Mouse (Mus musculus) naive thymus-derived CD4-positive, alpha-beta T cell, adult 5 months (primary cell): ENCODE results near the gene Osbpl8. TPM values are rescaled to one million over a fixed set of nuclear protein-coding genes. Genes with fewer than 3 reads are reported as not detected.

ENCODE experiments used
- polyA plus RNA-seq: library from polyadenylated mRNA; unstranded; fragments of 100-300 nt; shearing (Covaris generic); gene quantifications from one replicate; pipeline ENCODE4 v1.2.1, GENCODE M21; 2017

Gene Osbpl8
- 70.3 TPM for polyA plus RNA-seq

DNA sequence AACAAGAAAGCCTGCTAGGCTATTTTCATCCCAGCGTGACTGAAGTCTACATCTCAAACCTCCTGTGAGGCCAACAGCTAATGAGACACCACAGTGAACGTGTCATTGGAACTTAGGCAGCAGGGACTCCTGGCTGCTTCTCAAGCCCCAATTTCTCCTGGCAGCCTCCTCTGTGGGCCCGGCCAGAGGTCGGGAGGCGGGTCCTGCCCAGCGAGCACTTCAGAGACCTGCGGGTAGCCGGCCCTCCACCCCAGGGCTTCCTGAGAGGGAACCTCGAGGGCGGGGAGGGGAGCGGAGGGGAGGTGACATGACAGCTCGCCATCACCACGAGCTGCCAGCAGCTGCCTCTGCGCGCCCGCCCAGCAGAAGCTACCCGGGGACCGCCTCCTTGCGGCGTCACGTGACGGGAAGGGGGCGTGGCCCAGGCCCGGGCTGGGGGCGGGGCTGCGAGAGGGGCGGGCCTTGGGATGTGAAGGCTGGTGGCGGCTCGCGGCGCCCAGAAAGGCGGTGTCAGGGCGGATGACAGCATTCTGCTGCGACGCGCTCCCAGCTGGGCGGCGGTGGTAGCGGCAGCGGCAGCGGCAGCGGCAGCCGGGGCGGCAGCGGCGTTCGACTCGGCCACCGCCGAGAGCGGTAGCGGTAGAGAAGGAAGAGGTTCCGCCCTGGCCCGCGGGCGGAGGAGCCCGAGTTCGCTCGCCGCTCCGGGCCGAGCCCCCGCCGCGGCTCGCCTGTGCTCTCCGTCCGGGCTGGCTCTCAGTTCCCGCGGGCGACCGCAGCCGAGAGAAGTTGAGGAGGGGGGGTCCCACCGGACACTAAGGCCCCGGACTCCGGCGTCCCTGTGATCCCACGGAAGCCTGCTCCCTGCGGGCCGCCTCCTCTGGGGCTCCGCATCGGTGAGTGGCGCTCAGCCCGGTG is at the start of gene Osbpl8:
Gene Osbpl8, plus strand, starts transcription at position 449 of the 915 bp plus-strand sequence.

DNA sequence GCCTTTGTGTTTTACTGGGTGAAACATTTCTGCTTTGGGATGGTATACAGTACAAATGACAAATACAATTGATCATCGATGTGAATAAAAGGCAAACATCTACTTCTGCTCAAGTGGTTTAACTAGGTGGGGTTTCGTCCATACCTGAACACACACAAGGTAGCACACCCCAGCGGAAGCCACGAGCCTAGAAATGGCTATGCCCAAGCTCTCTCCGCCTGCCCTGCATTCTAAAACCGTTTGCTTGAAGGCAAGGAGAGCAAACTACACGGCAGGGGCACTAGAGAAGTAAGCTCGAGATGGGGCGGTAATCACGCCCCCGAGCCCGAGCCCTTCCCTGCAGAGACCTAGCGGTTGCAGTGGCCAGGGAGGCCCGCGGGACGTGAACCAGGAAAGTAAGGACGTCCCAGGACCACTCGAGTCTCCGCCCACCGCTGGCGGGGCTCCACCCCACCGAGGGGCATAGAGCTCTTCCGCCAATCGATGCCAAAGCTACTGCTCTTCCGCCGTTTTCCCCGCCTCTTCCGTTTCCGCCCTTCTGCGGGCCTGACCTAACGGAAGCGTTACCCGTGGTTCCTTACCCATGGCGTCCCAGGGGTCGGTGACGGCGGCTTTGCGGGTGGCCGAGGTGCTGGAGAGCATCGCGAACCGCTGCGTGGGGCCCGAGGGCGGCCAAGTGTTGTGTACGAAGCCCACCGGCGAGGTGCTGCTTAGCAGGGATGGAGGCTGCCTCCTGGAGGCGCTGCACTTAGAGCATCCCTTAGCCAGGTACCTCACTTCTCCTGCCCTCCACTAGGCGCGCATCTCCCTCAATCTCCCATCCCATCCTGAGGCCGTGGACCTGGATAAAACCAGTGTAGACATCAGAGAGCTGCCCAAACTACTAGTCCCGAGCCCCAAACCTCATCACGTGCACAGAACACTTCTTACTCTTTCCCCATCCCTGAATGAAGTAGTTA is 133.9 kb downstream of the Osbpl8 start, which contains the start of gene Bbs10:
Gene Bbs10, plus strand, starts transcription at position 540 of the 959 bp plus-strand sequence.

Other genes with a start within 250 kb of the Osbpl8 start
- gene Csrp2, start 245.0 kb upstream of the Osbpl8 start, polyA plus RNA-seq, result 2.3 TPM
- gene Zdhhc17, start 154.6 kb upstream of the Osbpl8 start, polyA plus RNA-seq, result 33.5 TPM
- 0.29 TPM for gene Bbs10, start 133.9 kb downstream of the Osbpl8 start, polyA plus RNA-seq